Mouse (Mus musculus) NIH3T3 (cell line): ENCODE results near the gene Hoxa10.
A peak's percentile ranks its signal among the peaks of the same experiment; 100 is the strongest.

ENCODE experiments used
- DNase-seq: peaks from one replicate; pipeline ENCODE4 v3.0.0-alpha.2; 2012; ENCODE audit warnings: low read depth

The Hoxa10 gene

GRCm38 (mm10) chr6:52229558-52230416 is 10.9 kb downstream of the Hoxa10 start:
- no peak for DNase-seq

- DNase-seq = no peak
Measured at GRCm38 (mm10) chr6:52228475-52229465, 11.9 kb downstream of the Hoxa10 start.

GRCm38 (mm10) chr6:52227470-52228222 is 13.0 kb downstream of the Hoxa10 start:
- DNase-seq = peak; percentile 69

- DNase-seq = no peak
Measured at GRCm38 (mm10) chr6:52226569-52227257, 13.9 kb downstream of the Hoxa10 start.

- no peak for DNase-seq
Measured at GRCm38 (mm10) chr6:52225612-52226568, 14.8 kb downstream of the Hoxa10 start.

- no peak for DNase-seq
Measured at GRCm38 (mm10) chr6:52224895-52225611, 15.6 kb downstream of the Hoxa10 start.

- no peak for DNase-seq
Measured at GRCm38 (mm10) chr6:52223939-52224760, 16.5 kb downstream of the Hoxa10 start.

GRCm38 (mm10) chr6:52222729-52223128 is 17.9 kb downstream of the Hoxa10 start:
- DNase-seq = no peak

- no peak for DNase-seq
Measured at GRCm38 (mm10) chr6:52221993-52222685, 18.5 kb downstream of the Hoxa10 start.

GRCm38 (mm10) chr6:52221337-52221992 is 19.2 kb downstream of the Hoxa10 start, which contains the start of gene Hoxa7:
Gene Hoxa7 (minus strand): TSS chr6:52221854.
- DNase-seq = peak; percentile 96

GRCm38 (mm10) chr6:52220865-52221310 is 19.8 kb downstream of the Hoxa10 start:
- peak; percentile 27 for DNase-seq

GRCm38 (mm10) chr6:52220003-52220864 is 20.4 kb downstream of the Hoxa10 start:
- peak; percentile 13 for DNase-seq

GRCm38 (mm10) chr6:52219234-52219942 is 21.3 kb downstream of the Hoxa10 start:
- no peak for DNase-seq

GRCm38 (mm10) chr6:52218643-52219215 is 21.9 kb downstream of the Hoxa10 start:
- no peak for DNase-seq
